Mouse (Mus musculus): Measurements from ENCODE around the gene Zmynd10. TPM values are rescaled to one million over a fixed set of nuclear protein-coding genes. Genes with fewer than 3 reads are reported as not detected.
A peak's percentile ranks its signal among the peaks of the same experiment; 100 is the strongest.

The Zmynd10 gene
- total RNA-seq, 2 experiments from 2014 or later = not detected

GRCm38 (mm10) chr9:107538711-107539110, 8.4 kb upstream of the Zmynd10 start:
- DNase-seq = no peak
- intact Hi-C loops (cut with DNase I) = no loop called here

GRCm38 (mm10) chr9:107539940-107540339, 7.2 kb upstream of the Zmynd10 start:
- intact Hi-C loops (cut with DNase I) = no loop called here
- DNase-seq = no peak

GRCm38 (mm10) chr9:107540420-107540819, 6.7 kb upstream of the Zmynd10 start:
- DNase-seq = no peak
- intact Hi-C loops (cut with DNase I) = no loop called here

GRCm38 (mm10) chr9:107541005-107541404, 6.1 kb upstream of the Zmynd10 start:
- intact Hi-C loops (cut with DNase I) = no loop called here
- DNase-seq = no peak

- peak; percentile 96 to 97 for DNase-seq
- intact Hi-C loops (cut with DNase I) = no loop called here
Observed at GRCm38 (mm10) chr9:107541474-107542351, 5.4 kb upstream of the Zmynd10 start, which contains the start of the genes Cyb561d2 and Nprl2. Gene Cyb561d2, minus strand, starts transcription at chr9:107542193. Gene Nprl2, plus strand, starts transcription at chr9:107542226.

- intact Hi-C loops (cut with DNase I) = no loop called here
- DNase-seq = no peak
Observed at GRCm38 (mm10) chr9:107542352-107542686, 4.8 kb upstream of the Zmynd10 start.

GRCm38 (mm10) chr9:107542721-107543120, 4.4 kb upstream of the Zmynd10 start:
- DNase-seq = no peak
- intact Hi-C loops (cut with DNase I) = no loop called here

- intact Hi-C loops (cut with DNase I) = no loop called here
- no peak for DNase-seq
Observed at GRCm38 (mm10) chr9:107543299-107543698, 3.8 kb upstream of the Zmynd10 start.

GRCm38 (mm10) chr9:107544196-107544700, 2.9 kb upstream of the Zmynd10 start:
- no peak for DNase-seq
- intact Hi-C loops (cut with DNase I) = no loop called here

GRCm38 (mm10) chr9:107544729-107545128, 2.4 kb upstream of the Zmynd10 start:
- intact Hi-C loops (cut with DNase I) = no loop called here

GRCm38 (mm10) chr9:107545199-107545598, 1.9 kb upstream of the Zmynd10 start:
- no peak for DNase-seq
- intact Hi-C loops (cut with DNase I) = no loop called here

More at GRCm38 (mm10) chr9:107544729-107545128, 2.4 kb upstream of the Zmynd10 start:
- no peak for DNase-seq

- peak; percentile 73 to 90 for DNase-seq
- intact Hi-C loops (cut with DNase I) = no loop called here
Observed at GRCm38 (mm10) chr9:107545602-107546001, 1.5 kb upstream of the Zmynd10 start.

- intact Hi-C loops (cut with DNase I) = no loop called here
- no peak for DNase-seq
Observed at GRCm38 (mm10) chr9:107547957-107548356, 859 bp downstream of the Zmynd10 start.

- intact Hi-C loops (cut with DNase I) = no loop called here
- DNase-seq = no peak
Observed at GRCm38 (mm10) chr9:107548820-107549219, 1.7 kb downstream of the Zmynd10 start.

GRCm38 (mm10) chr9:107549297-107550074, 2.4 kb downstream of the Zmynd10 start:
- intact Hi-C loops (cut with DNase I) = no loop called here
- no peak for DNase-seq

GRCm38 (mm10) chr9:107550491-107551116, 3.5 kb downstream of the Zmynd10 start:
- no peak for DNase-seq
- intact Hi-C loops (cut with DNase I) = no loop called here

- DNase-seq = peak; percentile 76 to 81
- intact Hi-C loops (cut with DNase I) = no loop called here
Observed at GRCm38 (mm10) chr9:107551117-107551889, 4.2 kb downstream of the Zmynd10 start, which contains the start of gene Rassf1. Gene Rassf1, plus strand, starts transcription at chr9:107551555.

- DNase-seq = no peak
- intact Hi-C loops (cut with DNase I) = no loop called here
Observed at GRCm38 (mm10) chr9:107551890-107552355, 4.8 kb downstream of the Zmynd10 start.

- intact Hi-C loops (cut with DNase I) = no loop called here
- DNase-seq = no peak
Observed at GRCm38 (mm10) chr9:107552690-107553393, 5.7 kb downstream of the Zmynd10 start.

All from heart, postnatal 10 days (tissue).